Mouse (Mus musculus) thymus, adult 2 months (tissue): ENCODE results near the gene Zfp30. TPM values are rescaled to one million over a fixed set of nuclear protein-coding genes. Genes with fewer than 3 reads are reported as not detected.
A peak's percentile ranks its signal among the peaks of the same experiment; 100 is the strongest.

Experiments
- DNase-seq: peaks from one replicate; pipeline ENCODE4 v3.0.0; 2021
- H3K27ac ChIP-seq: fragments of 200-500 bp; 2 replicates; pipeline ENCODE4 v1.5.1; 2012; ENCODE audit warnings: low read length, control low read depth; ENCODE audit not compliant: control insufficient read depth, insufficient read depth
- H3K27me3 ChIP-seq: fragments of 200-500 bp; 2 replicates; pipeline ENCODE4 v1.6.1; 2012; ENCODE audit warnings: mild to moderate bottlenecking, low read length, moderate library complexity, mixed read lengths; ENCODE audit not compliant: control insufficient read depth, insufficient read depth
- H3K36me3 ChIP-seq: fragments of 200-500 bp; 2 replicates; pipeline ENCODE4 v1.6.1; 2012; ENCODE audit warnings: mild to moderate bottlenecking, low read length, moderate library complexity; ENCODE audit not compliant: control insufficient read depth, insufficient read depth
- H3K4me1 ChIP-seq: fragments of 200-500 bp; replicated peaks from 2 replicates; pipeline ENCODE4 v1.6.1; 2012; ENCODE audit warnings: low read length; ENCODE audit not compliant: control insufficient read depth, insufficient read depth
- H3K4me3 ChIP-seq: fragments of 200-500 bp; 2 replicates; pipeline ENCODE4 v1.5.1; 2012; ENCODE audit warnings: mild to moderate bottlenecking, low read length, control low read depth, moderate library complexity; ENCODE audit not compliant: control insufficient read depth, insufficient read depth
- CTCF ChIP-seq: fragments of 200-500 bp; IDR thresholded peaks from 2 replicates; pipeline ENCODE4 v1.5.1; 2012; ENCODE audit warnings: mild to moderate bottlenecking, control low read depth, low read length, moderate library complexity, borderline replicate concordance; ENCODE audit not compliant: control insufficient read depth, poor library complexity, insufficient read depth; ENCODE audit errors: extremely low read depth
- POLR2A ChIP-seq: fragments of 200-500 bp; IDR thresholded peaks from 2 replicates; pipeline ENCODE4 v1.6.1; 2012; ENCODE audit warnings: mild to moderate bottlenecking, low read length, control low read depth, moderate library complexity; ENCODE audit not compliant: control insufficient read depth, poor library complexity, insufficient read depth; ENCODE audit errors: extremely low read depth
- WGBS: fragments of 180-500 bp; shearing (Covaris S2); methylation state at CpG from one replicate; pipeline ENCODE4 v1.1.7; 2018; 5-methylcytosine and 5-hydroxymethylcytosine counted together
- polyA plus RNA-seq: library from polyadenylated mRNA; depleted of rRNA; stranded (reverse); fragments of >200 nt; gene quantifications from 2 replicates; pipeline ENCODE4 v1.2.3, GENCODE M21; 2012; rRNA removed

Zfp30 gene
- polyA plus RNA-seq, 1 experiment, result 1.6 TPM

- no peak for TF ChIP-seq POLR2A
- TF ChIP-seq CTCF, result no peak
- Histone ChIP-seq H3K4me1 (peaks cover 14% of the 10 kb centered on the region), H3K4me3 (peak overlapping the region; percentile 72), H3K36me3 (peaks cover 8% of the 10 kb centered on the region; the same call in 1 of the 2 replicates), H3K27ac (no peak overlapping the region), H3K27me3 (no peaks in the 10 kb centered on the region)
- peak; percentile 80 for DNase-seq
- WGBS, result 7% methylated on average over 12 of the region's 12 CpGs
These were observed 34.9 kb downstream of the Zfp30 start for GRCm38 (mm10) chr7:29818619-29819254.

GRCm38 (mm10) chr7:29828001-29828400, 44.2 kb downstream of the Zfp30 start:
- Histone ChIP-seq H3K4me3 (no peak overlapping the region), H3K27ac (no peak overlapping the region), H3K27me3 (no peaks in the 10 kb centered on the region), H3K36me3 (peaks cover 52% of the 10 kb centered on the region), H3K4me1 (no peaks in the 10 kb centered on the region)
- WGBS, result 98% methylated on average over 12 of the region's 12 CpGs
- no peak for TF ChIP-seq CTCF
- no peak for TF ChIP-seq POLR2A
- no peak for DNase-seq

- 94% methylated on average over 12 of the region's 12 CpGs for WGBS
- no peak overlapping the region for H3K4me3 ChIP-seq
- H3K27ac ChIP-seq, result no peak overlapping the region
- H3K4me1 ChIP-seq, result no peaks in the 10 kb centered on the region
- no peak for TF ChIP-seq POLR2A
- no peak for TF ChIP-seq CTCF
- DNase-seq, result no peak
- peaks cover 38% of the 10 kb centered on the region for H3K36me3 ChIP-seq
- no peaks in the 10 kb centered on the region for H3K27me3 ChIP-seq
These were observed 46.0 kb downstream of the Zfp30 start for GRCm38 (mm10) chr7:29829804-29830203.

- H3K4me3 ChIP-seq, result no peak overlapping the region
- no peak for DNase-seq
- H3K27me3 ChIP-seq, result no peaks in the 10 kb centered on the region
- H3K36me3 ChIP-seq, result no peaks in the 10 kb centered on the region
- no peaks in the 10 kb centered on the region for H3K4me1 ChIP-seq
- H3K27ac ChIP-seq, result no peak overlapping the region
- 94% methylated on average over 1 of the region's 1 CpGs for WGBS
- TF ChIP-seq POLR2A (no peak), CTCF (no peak)
These were observed 53.0 kb downstream of the Zfp30 start for GRCm38 (mm10) chr7:29836816-29837215.

- Histone ChIP-seq H3K4me3 (no peak overlapping the region), H3K4me1 (no peaks in the 10 kb centered on the region), H3K27ac (no peak overlapping the region), H3K36me3 (no peaks in the 10 kb centered on the region), H3K27me3 (no peaks in the 10 kb centered on the region)
- WGBS, result 90% methylated on average over 3 of the region's 3 CpGs
- no peak for TF ChIP-seq CTCF
- no peak for TF ChIP-seq POLR2A
- DNase-seq, result no peak
These were observed 55.5 kb downstream of the Zfp30 start for GRCm38 (mm10) chr7:29839256-29839655.

- Histone ChIP-seq H3K4me1 (no peaks in the 10 kb centered on the region), H3K36me3 (peaks cover 13% of the 10 kb centered on the region), H3K4me3 (no peak overlapping the region), H3K27me3 (no peaks in the 10 kb centered on the region), H3K27ac (no peak overlapping the region)
- DNase-seq, result no peak
- TF ChIP-seq POLR2A, result no peak
- TF ChIP-seq CTCF, result no peak
- WGBS, result 100% methylated on average over 1 of the region's 1 CpGs
These were observed 58.3 kb downstream of the Zfp30 start for GRCm38 (mm10) chr7:29842105-29842504.

Other genes with a start within 250 kb of the Zfp30 start
- gene Catsperg2, start 57.0 kb upstream of the Zfp30 start, polyA plus RNA-seq, result 0.13 TPM in 1 of 2 replicates, not detected in the other
- 8.6 and 9.0 TPM in 2 replicates for gene Zfp84, start 15.4 kb upstream of the Zfp30 start, polyA plus RNA-seq
- gene Zfp790, start 32.1 kb downstream of the Zfp30 start, polyA plus RNA-seq, result 3.4 and 3.5 TPM in 2 replicates
- 0.89 and 1.0 TPM in 2 replicates for gene Zfp940, start 69.7 kb downstream of the Zfp30 start, polyA plus RNA-seq
- 1.3 and 1.5 TPM in 2 replicates for gene Zfp420, start 76.0 kb downstream of the Zfp30 start, polyA plus RNA-seq
- gene Zfp27, start 122.6 kb downstream of the Zfp30 start, polyA plus RNA-seq, result 2.5 and 3.5 TPM in 2 replicates
- 0.36 and 0.63 TPM in 2 replicates for gene Zfp383, start 124.2 kb downstream of the Zfp30 start, polyA plus RNA-seq
- gene Zfp74, start 170.1 kb downstream of the Zfp30 start, polyA plus RNA-seq, result 11.8 and 12.3 TPM in 2 replicates
- gene Zfp568, start 200.0 kb downstream of the Zfp30 start, polyA plus RNA-seq, result 4.4 and 4.6 TPM in 2 replicates